Mouse (Mus musculus) stomach, embryonic 14.5 days (tissue): ENCODE data around the gene Ttc8. TPM values are rescaled to one million over a fixed set of nuclear protein-coding genes. Genes with fewer than 3 reads are reported as not detected.

Experiments used
- ATAC-seq: fragments of 200-750 bp; cut with Nextera tagmentation; 2 replicates; pipeline ENCODE4 v1.8.0; 2017; ENCODE audit warnings: low read depth, moderate TSS enrichment; ENCODE audit not compliant: insufficient number of reproducible peaks, insufficient read depth, low FRiP score
- H3K27ac ChIP-seq: fragments of 300-500 bp; sonication (generic); 2 replicates; pipeline ENCODE4 v1.5.1; 2014; ENCODE audit warnings: mild to moderate bottlenecking, low read length, moderate library complexity, mixed read lengths
- H3K27me3 ChIP-seq: fragments of 300-500 bp; sonication (generic); 2 replicates; pipeline ENCODE4 v1.6.1; 2014; ENCODE audit warnings: low read length, control low read depth, mixed read lengths; ENCODE audit not compliant: control insufficient read depth, insufficient read depth
- H3K36me3 ChIP-seq: fragments of 300-500 bp; sonication (generic); 2 replicates; pipeline ENCODE4 v1.6.1; 2014; ENCODE audit warnings: mild to moderate bottlenecking, control low read depth, low read length, moderate library complexity, mixed read lengths; ENCODE audit not compliant: control insufficient read depth, insufficient read depth
- H3K4me1 ChIP-seq: fragments of 300-500 bp; sonication (generic); 2 replicates; pipeline ENCODE4 v1.6.1; 2014; ENCODE audit warnings: low read length, control low read depth, mixed read lengths; ENCODE audit not compliant: control insufficient read depth, insufficient read depth
- H3K4me2 ChIP-seq: fragments of 300-500 bp; sonication (generic); replicated peaks from 2 replicates; pipeline ENCODE4 v1.6.1; 2014; ENCODE audit warnings: low read depth, low read length, control low read depth
- H3K4me3 ChIP-seq: fragments of 300-500 bp; sonication (generic); 2 replicates; pipeline ENCODE4 v1.5.1; 2014; ENCODE audit warnings: low read depth, low read length, control low read depth
- H3K9ac ChIP-seq: fragments of 300-500 bp; sonication (generic); replicated peaks from 2 replicates; pipeline ENCODE4 v1.6.1; 2014; ENCODE audit warnings: low read depth, mild to moderate bottlenecking, control low read depth, low read length, moderate library complexity, mixed read lengths
- H3K9me3 ChIP-seq: fragments of 300-500 bp; sonication (generic); 2 replicates; pipeline ENCODE4 v1.6.1; 2016; ENCODE audit warnings: low read depth, low read length, control low read depth; ENCODE audit not compliant: control insufficient read depth
- WGBS: fragments of 180-500 bp; shearing (Covaris S2); extraction: QIAGEN DNeasy Blood & Tissue Kit; methylation state at CpG from one replicate; pipeline ENCODE4 v1.1.7; 2014; 5-methylcytosine and 5-hydroxymethylcytosine counted together
- polyA plus RNA-seq: library from polyadenylated mRNA; unstranded; fragments of >200 nt; fragmentation: Nextera tagmentation; extraction: Ambion mirVana; gene quantifications from 2 replicates; pipeline ENCODE4 v1.2.1, GENCODE M21; 2014

Ttc8 gene
- polyA plus RNA-seq, 1 experiment from 2014 or later: 33.2 TPM

DNA sequence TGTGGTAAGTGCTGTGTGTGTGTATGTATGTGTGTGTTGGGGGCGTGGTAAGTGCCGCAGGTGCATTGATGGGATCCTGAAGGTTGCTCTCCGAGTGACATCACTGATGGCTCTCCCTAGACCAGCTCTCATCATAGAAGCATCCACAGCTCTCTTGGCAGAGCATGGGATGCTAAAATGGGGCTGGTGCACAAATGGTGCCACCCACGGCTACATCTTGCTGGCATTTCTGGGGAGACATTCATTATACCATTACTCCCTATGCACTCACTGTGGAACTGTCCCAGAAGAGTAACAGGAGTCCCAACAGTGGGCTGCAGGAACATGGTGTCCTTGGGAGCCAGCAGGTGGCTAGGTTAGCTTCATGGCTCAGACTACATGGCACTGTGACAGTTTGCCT, 95.5 kb downstream of the Ttc8 start:
- no peak overlapping the region for H3K9ac ChIP-seq
- no peak overlapping the region for H3K27ac ChIP-seq
- peaks cover 5% of the 10 kb centered on the region; the same call in 1 of the 2 replicates for H3K4me1 ChIP-seq
- H3K36me3 ChIP-seq: no peaks in the 10 kb centered on the region
- ATAC-seq: no peak
- H3K4me3 ChIP-seq: no peak overlapping the region
- no peaks in the 10 kb centered on the region for H3K9me3 ChIP-seq
- H3K4me2 ChIP-seq: no peak overlapping the region
- 92% methylated on average over 4 of the region's 4 CpGs for WGBS
- H3K27me3 ChIP-seq: no peaks in the 10 kb centered on the region

DNA sequence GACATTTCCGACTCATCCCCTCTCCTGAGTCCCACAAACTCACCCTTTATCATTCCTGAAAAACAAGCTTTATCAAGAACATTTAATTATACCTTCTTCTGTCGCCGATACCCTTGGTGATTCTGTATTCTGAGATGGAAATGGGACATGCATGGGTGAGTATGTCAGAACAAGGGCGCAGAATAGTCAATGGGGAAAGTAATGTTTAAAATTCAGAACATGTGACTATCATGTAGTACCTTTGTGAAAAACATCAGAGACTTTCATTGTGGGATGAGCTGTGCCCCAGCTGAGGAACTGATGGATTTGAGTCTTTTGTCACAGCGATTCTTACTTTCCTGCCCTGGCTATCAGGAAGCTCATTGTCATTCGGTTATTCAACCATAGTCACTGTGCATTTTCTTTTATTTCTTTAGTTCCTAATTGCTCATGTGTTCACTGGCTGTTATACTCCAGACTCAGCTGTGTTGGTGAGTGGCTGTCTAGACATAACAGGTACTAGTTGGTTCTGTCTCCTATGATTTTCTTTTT, 104.1 kb downstream of the Ttc8 start:
- H3K27ac ChIP-seq: no peak overlapping the region
- no peak for ATAC-seq
- H3K4me1 ChIP-seq: 0 out of 2 replicates have a peak, but pooled peaks cover 3% of the 10 kb centered on the region
- H3K9me3 ChIP-seq: no peaks in the 10 kb centered on the region
- H3K4me3 ChIP-seq: no peak overlapping the region
- no peaks in the 10 kb centered on the region for H3K36me3 ChIP-seq
- 91% methylated on average over 6 of the region's 6 CpGs for WGBS
- H3K9ac ChIP-seq: no peak overlapping the region
- H3K4me2 ChIP-seq: no peak overlapping the region
- no peaks in the 10 kb centered on the region for H3K27me3 ChIP-seq

DNA sequence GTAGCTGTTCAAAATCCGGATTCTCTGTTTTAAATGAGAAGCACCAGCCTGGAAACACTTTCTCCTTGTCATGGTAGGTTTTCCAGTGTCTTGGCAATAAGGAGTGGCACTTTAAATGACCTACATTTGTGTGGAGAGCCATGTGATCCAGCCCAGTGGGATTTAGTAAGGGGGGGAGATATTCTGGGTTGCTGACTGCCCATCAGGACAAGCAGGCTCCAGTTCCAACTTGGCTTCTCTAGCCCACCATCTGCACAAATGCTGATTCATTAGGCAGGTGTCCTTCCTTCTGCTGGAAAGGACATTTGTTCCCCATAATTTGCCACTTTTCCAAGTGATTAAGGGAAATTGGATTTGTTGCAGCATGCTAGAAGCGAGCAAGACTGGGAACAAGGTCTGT, 105.9 kb downstream of the Ttc8 start:
- Histone ChIP-seq H3K9ac (no peak overlapping the region), H3K4me3 (no peak overlapping the region), H3K9me3 (no peaks in the 10 kb centered on the region), H3K4me2 (no peak overlapping the region), H3K4me1 (0 out of 2 replicates have a peak, but pooled peaks cover 3% of the 10 kb centered on the region), H3K27ac (no peak overlapping the region), H3K27me3 (no peaks in the 10 kb centered on the region), H3K36me3 (no peaks in the 10 kb centered on the region)
- WGBS: 74% methylated on average over 2 of the region's 2 CpGs
- no peak for ATAC-seq

DNA sequence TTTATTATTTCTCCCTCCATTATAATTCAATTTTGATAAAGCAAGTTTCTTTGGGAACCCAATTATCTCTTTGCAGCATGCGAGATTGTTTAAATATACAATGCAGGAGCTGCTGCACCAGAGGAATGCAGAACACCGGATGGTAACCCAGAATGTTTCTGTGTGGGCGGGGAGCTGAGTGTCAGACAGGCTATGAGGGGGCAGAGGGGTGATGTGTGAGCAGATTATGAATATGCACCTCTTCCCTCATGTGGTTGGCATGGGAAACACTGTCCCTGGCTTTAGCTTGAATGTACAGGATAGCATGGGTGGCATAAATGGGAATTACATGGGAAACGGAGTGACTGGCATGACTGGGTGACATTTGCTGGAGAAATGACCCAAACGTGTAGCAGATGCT, 108.3 kb downstream of the Ttc8 start:
- H3K9me3 ChIP-seq: no peaks in the 10 kb centered on the region
- WGBS: 31% methylated on average over 5 of the region's 5 CpGs
- no peak overlapping the region for H3K9ac ChIP-seq
- H3K27me3 ChIP-seq: no peaks in the 10 kb centered on the region
- no peak overlapping the region for H3K27ac ChIP-seq
- no peak overlapping the region for H3K4me2 ChIP-seq
- no peak overlapping the region for H3K4me3 ChIP-seq
- no peak for ATAC-seq
- 0 out of 2 replicates have a peak, but pooled peaks cover 3% of the 10 kb centered on the region for H3K4me1 ChIP-seq
- no peaks in the 10 kb centered on the region for H3K36me3 ChIP-seq

DNA sequence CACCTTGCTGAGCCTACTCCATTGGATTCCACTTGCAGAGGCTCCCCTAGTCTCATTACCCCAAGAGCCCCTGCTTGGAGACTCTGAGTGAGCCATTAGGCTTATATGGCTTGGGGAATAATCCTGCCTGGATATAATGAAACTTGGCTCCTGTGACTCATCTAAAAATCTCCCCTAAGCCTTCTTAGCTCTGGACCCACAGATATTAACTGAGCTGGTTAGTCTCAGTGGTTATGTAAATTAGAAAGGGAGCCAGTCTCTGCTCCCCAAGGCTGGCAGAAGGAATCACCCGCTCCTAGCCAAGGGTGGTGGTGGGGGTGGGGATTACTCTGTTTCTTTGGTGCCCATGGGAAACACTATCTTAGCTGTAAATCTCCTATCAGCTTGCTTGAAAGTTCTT, 109.6 kb downstream of the Ttc8 start:
- Histone ChIP-seq H3K4me2 (no peak overlapping the region), H3K27ac (no peak overlapping the region), H3K4me3 (no peak overlapping the region), H3K27me3 (no peaks in the 10 kb centered on the region), H3K4me1 (0 out of 2 replicates have a peak, but pooled peaks cover 3% of the 10 kb centered on the region), H3K36me3 (no peaks in the 10 kb centered on the region), H3K9me3 (no peaks in the 10 kb centered on the region), H3K9ac (no peak overlapping the region)
- 59% methylated on average over 1 of the region's 1 CpGs for WGBS
- ATAC-seq: no peak

Other genes with a start within 250 kb of the Ttc8 start
- gene Ptpn21, start 183.2 kb upstream of the Ttc8 start, polyA plus RNA-seq: 11.9 and 12.2 TPM in 2 replicates
- 137 and 144 TPM in 2 replicates for gene Zc3h14, start 173.6 kb upstream of the Ttc8 start, polyA plus RNA-seq
- gene Eml5, start 19.1 kb upstream of the Ttc8 start, polyA plus RNA-seq: 14.3 and 15.6 TPM in 2 replicates